Mouse (Mus musculus) testis, adult 10 weeks (tissue): ENCODE results near the gene Hist1h2an. TPM values are rescaled to one million over a fixed set of nuclear protein-coding genes. Genes with fewer than 3 reads are reported as not detected.

Source experiments
- polyA plus RNA-seq: library from polyadenylated mRNA; stranded (reverse); fragments of 350-450 nt; fragmentation: Illumina TruSeq; extraction: RNeasy Lipid Tissue Mini Kit (QIAGEN cat#74804); gene quantifications from one replicate; pipeline ENCODE4 v1.2.3, GENCODE M21; 2014; ENCODE audit warnings: low read depth, low replicate concordance

The Hist1h2an gene
- polyA plus RNA-seq = not detected

GRCm38 (mm10) chr13:21786899-21787629 is at the start of gene Hist1h2an, which contains the start of gene Hist1h2bp:
Gene Hist1h2an, minus strand, starts transcription at chr13:21787218.
Gene Hist1h2bp, plus strand, starts transcription at chr13:21787461.

GRCm38 (mm10) chr13:21833461-21833860 is 46.4 kb upstream of the Hist1h2an start, which contains the start of the genes Hist1h2ap and Hist1h2br:
Gene Hist1h2ap, minus strand, starts transcription at chr13:21833507.
Gene Hist1h2br, plus strand, starts transcription at chr13:21833743.

GRCm38 (mm10) chr13:21831418-21832394 is 44.7 kb upstream of the Hist1h2an start, which contains the start of gene Hist1h4n:
Gene Hist1h4n, minus strand, starts transcription at chr13:21832196.

GRCm38 (mm10) chr13:21811539-21811938 is 24.5 kb upstream of the Hist1h2an start, which contains the start of gene Hist1h4m:
Gene Hist1h4m, plus strand, starts transcription at chr13:21811746.

GRCm38 (mm10) chr13:21810073-21810472 is 23.1 kb upstream of the Hist1h2an start, which contains the start of the genes Hist1h2bq and Hist1h2ao:
Gene Hist1h2bq, minus strand, starts transcription at chr13:21810197.
Gene Hist1h2ao, plus strand, starts transcription at chr13:21810465.

GRCm38 (mm10) chr13:21783255-21783617 is 3.8 kb downstream of the Hist1h2an start, which contains the start of gene Hist1h3i:
Gene Hist1h3i, minus strand, starts transcription at chr13:21783370.

GRCm38 (mm10) chr13:21779767-21780731 is 7.0 kb downstream of the Hist1h2an start, which contains the start of gene Hist1h1b:
Gene Hist1h1b, minus strand, starts transcription at chr13:21780625.

GRCm38 (mm10) chr13:21753524-21754285 is 33.3 kb downstream of the Hist1h2an start, which contains the start of the genes Hist1h2ak and Hist1h2bn:
Gene Hist1h2ak, minus strand, starts transcription at chr13:21753827.
Gene Hist1h2bn, plus strand, starts transcription at chr13:21754123.

GRCm38 (mm10) chr13:21750159-21751017 is 36.6 kb downstream of the Hist1h2an start, which contains the start of gene Hist1h4k:
Gene Hist1h4k, minus strand, starts transcription at chr13:21750505.

Other genes starting within 250 kb of the Hist1h2an start
- not detected for gene Olfr1366, start 244.4 kb downstream of the Hist1h2an start, polyA plus RNA-seq
- gene Olfr1535, start 227.3 kb downstream of the Hist1h2an start, polyA plus RNA-seq = not detected
- gene Olfr1364, start 205.5 kb downstream of the Hist1h2an start, polyA plus RNA-seq = not detected
- not detected for gene Olfr1362, start 173.2 kb downstream of the Hist1h2an start, polyA plus RNA-seq
- gene Olfr11, start 144.7 kb downstream of the Hist1h2an start, polyA plus RNA-seq = not detected
- gene Olfr1361, start 123.8 kb downstream of the Hist1h2an start, polyA plus RNA-seq = not detected
- not detected for gene Olfr1360, start 109.8 kb downstream of the Hist1h2an start, polyA plus RNA-seq
- gene Olfr1359, start 89.1 kb downstream of the Hist1h2an start, polyA plus RNA-seq = not detected
- gene Hist1h2bl, start 71.1 kb downstream of the Hist1h2an start, polyA plus RNA-seq = not detected
- gene Hist1h2ai, start 70.8 kb downstream of the Hist1h2an start, polyA plus RNA-seq = not detected
- gene Hist1h3h, start 69.6 kb downstream of the Hist1h2an start, polyA plus RNA-seq = not detected
- not detected for gene Hist1h2bm, start 65.2 kb downstream of the Hist1h2an start, polyA plus RNA-seq
- gene Hist1h4j, start 52.2 kb downstream of the Hist1h2an start, polyA plus RNA-seq = not detected
- gene Hist1h4k, start 36.7 kb downstream of the Hist1h2an start, polyA plus RNA-seq = not detected
- not detected for gene Hist1h2ak, start 33.4 kb downstream of the Hist1h2an start, polyA plus RNA-seq
- gene Hist1h2bn, start 33.1 kb downstream of the Hist1h2an start, polyA plus RNA-seq = not detected
- not detected for gene Hist1h1b, start 6.6 kb downstream of the Hist1h2an start, polyA plus RNA-seq
- gene Hist1h3i, start 3.8 kb downstream of the Hist1h2an start, polyA plus RNA-seq = not detected
- gene Hist1h2bp, start 243 bp upstream of the Hist1h2an start, polyA plus RNA-seq = 27.9 TPM
- gene Hist1h2bq, start 23.0 kb upstream of the Hist1h2an start, polyA plus RNA-seq = not detected
- gene Hist1h2ao, start 23.2 kb upstream of the Hist1h2an start, polyA plus RNA-seq = not detected
- gene Hist1h4m, start 24.5 kb upstream of the Hist1h2an start, polyA plus RNA-seq = not detected
- not detected for gene Hist1h4n, start 45.0 kb upstream of the Hist1h2an start, polyA plus RNA-seq
- gene Hist1h2ap, start 46.3 kb upstream of the Hist1h2an start, polyA plus RNA-seq = not detected
- 0.48 TPM for gene Hist1h2br, start 46.5 kb upstream of the Hist1h2an start, polyA plus RNA-seq
- 25.6 TPM for gene Zfp184, start 157.9 kb upstream of the Hist1h2an start, polyA plus RNA-seq
- gene Pom121l2, start 194.0 kb upstream of the Hist1h2an start, polyA plus RNA-seq = 85.0 TPM
- gene Prss16, start 222.5 kb upstream of the Hist1h2an start, polyA plus RNA-seq = 0.14 TPM
- not detected for gene Hist1h2ah, start 248.3 kb upstream of the Hist1h2an start, polyA plus RNA-seq
- gene Hist1h2bk, start 248.7 kb upstream of the Hist1h2an start, polyA plus RNA-seq = not detected